In genomic region chr11:33986525-33986924, GRCm38 (mm10) we compare ENCODE assay signal across 26 mouse cellular contexts. TPM values are rescaled to one million over a fixed set of nuclear protein-coding genes. Genes with fewer than 3 reads are reported as not detected.
"Had no signal": no experiment of that assay in that cellular context is flagged by ENCODE, and none has a peak within 500 bp of the region (broad histone marks: within the 10 kb centered on the region; RNA-seq: fewer than 3 reads in every experiment).

No protein-coding gene starts in this region.

- H3K9ac ChIP-seq: limb, embryonic 13.5 days; liver, embryonic 12.5 days; liver, embryonic 15.5 days; lung, embryonic 15.5 days; midbrain, embryonic 13.5 days; neural tube, embryonic 13.5 days had no signal

- ATAC-seq: liver, embryonic 12.5 days; midbrain, embryonic 13.5 days; midbrain, embryonic 16.5 days had no signal

- H3K4me1 ChIP-seq: liver, embryonic 12.5 days; liver, embryonic 15.5 days; midbrain, embryonic 13.5 days had no signal

- H3K4me2 ChIP-seq: limb, embryonic 13.5 days; liver, embryonic 12.5 days; liver, embryonic 15.5 days; lung, embryonic 15.5 days; midbrain, embryonic 13.5 days; neural tube, embryonic 13.5 days had no signal

- H3K4me3 ChIP-seq: layer of hippocampus, adult 2 months; limb, embryonic 10.5 days; limb, embryonic 13.5 days; liver, embryonic 12.5 days; liver, embryonic 15.5 days; lung, embryonic 15.5 days; midbrain, embryonic 10.5 days; midbrain, embryonic 13.5 days; myocyte; neural tube, embryonic 13.5 days had no signal

- H3K27ac ChIP-seq: kidney, postnatal 0 days; layer of hippocampus, adult 2 months; limb, embryonic 10.5 days; limb, embryonic 13.5 days; liver, embryonic 12.5 days; liver, embryonic 15.5 days; lung, embryonic 15.5 days; midbrain, embryonic 10.5 days; midbrain, embryonic 13.5 days; neural tube, embryonic 13.5 days; stomach, postnatal 0 days had no signal

- DNase-seq: kidney, postnatal 25 days; layer of hippocampus, adult 9-11 months; liver; lung, adult 18-20 months; lung, postnatal 14 days; lung, postnatal 4 days; thymus, adult 2 months; thymus, postnatal 14 days; thymus, postnatal 4 days had no signal

- H3K27me3 ChIP-seq: limb, embryonic 13.5 days; liver, embryonic 15.5 days; lung, embryonic 15.5 days; midbrain, embryonic 13.5 days; neural tube, embryonic 13.5 days had no signal

- H3K36me3 ChIP-seq: limb, embryonic 10.5 days; limb, embryonic 13.5 days; liver, embryonic 12.5 days; liver, embryonic 15.5 days; lung, embryonic 15.5 days; midbrain, embryonic 10.5 days; midbrain, embryonic 13.5 days; neural tube, embryonic 13.5 days had no signal

- H3K9me3 ChIP-seq: limb, embryonic 10.5 days; limb, embryonic 13.5 days; liver, embryonic 12.5 days; liver, embryonic 15.5 days; lung, embryonic 15.5 days; midbrain, embryonic 10.5 days; midbrain, embryonic 13.5 days; neural tube, embryonic 13.5 days had no signal

RNA-seq across cellular contexts. Expression of gene Kcnip1, which starts 6.4 kb away (rescaled TPM):
- total RNA-seq: monocyte, adult 5-6 weeks; neutrophil, adult 5-6 weeks had no signal
- polyA plus RNA-seq: myocyte; spleen, adult 2 months had no signal

RNA-seq across cellular contexts. Expression of gene Kcnmb1, which starts 23.7 kb away (rescaled TPM):
- total RNA-seq: megakaryocyte, adult 5-6 weeks; monocyte, adult 5-6 weeks; neutrophil, adult 5-6 weeks had no signal
- polyA plus RNA-seq: liver, embryonic 15.5 days had no signal
